In genomic region chr13:35502147-35502522, GRCm38 (mm10) we compare ENCODE assay signal across 8 mouse cellular contexts.
DNase-seq lines count a peak whose midpoint lies in the region; ATAC-seq lines count a peak whose summit lies in the region.

No protein-coding gene starts in this region.

- no peak overlapping the region for H3K9ac ChIP-seq in hindbrain, embryonic 15.5 days
- no peak overlapping the region for H3K9ac ChIP-seq in limb, embryonic 12.5 days (replicated peaks)

- peaks cover 29% of the 10 kb centered on the region for H3K4me1 ChIP-seq in hindbrain, embryonic 15.5 days (replicated peaks)
- peaks cover 30% of the 10 kb centered on the region for H3K4me1 ChIP-seq in limb, embryonic 12.5 days (replicated peaks)

- peak overlapping the region; percentile 27; the same call in 1 of the 2 replicates for H3K4me2 ChIP-seq in hindbrain, embryonic 15.5 days
- H3K4me2 ChIP-seq in limb, embryonic 12.5 days, result no peak overlapping the region

- 50% methylated on average over 5 of the region's 5 CpGs for WGBS in hindbrain, embryonic 15.5 days
- 22% methylated on average over 5 of the region's 5 CpGs for WGBS in limb, embryonic 12.5 days

- no peak overlapping the region for H3K4me3 ChIP-seq in hindbrain, embryonic 15.5 days
- no peak overlapping the region for H3K4me3 ChIP-seq in limb, embryonic 12.5 days (replicated peaks)

- peak overlapping the region; percentile 15; the same call in 1 of the 2 replicates for H3K27ac ChIP-seq in hindbrain, embryonic 15.5 days (replicated peaks)
- peak overlapping the region; percentile 32; the same call in 1 of the 2 replicates for H3K27ac ChIP-seq in limb, embryonic 12.5 days

- H3K9me3 ChIP-seq in hindbrain, embryonic 15.5 days, result no peaks in the 10 kb centered on the region
- H3K9me3 ChIP-seq in limb, embryonic 12.5 days, result no peaks in the 10 kb centered on the region

- H3K36me3 ChIP-seq in hindbrain, embryonic 15.5 days, result no peaks in the 10 kb centered on the region
- H3K36me3 ChIP-seq in limb, embryonic 12.5 days, result no peaks in the 10 kb centered on the region

- peak; percentile 6 for DNase-seq in embryo, embryonic 10.5 days (ENCODE audit: low spot score)
- no peak for DNase-seq in embryo, embryonic 9.5 days (ENCODE audit: extremely low spot score)
- DNase-seq in right cerebral cortex, adult 18-20 months, result peak; percentile 42
- no peak for DNase-seq in right cerebral cortex, postnatal 14 days
- DNase-seq in spleen, postnatal 36 days (ENCODE audit: low spot score in 2 of 2), result no peak
- DNase-seq in lung, postnatal 10 days, result no peak

- H3K27me3 ChIP-seq in hindbrain, embryonic 15.5 days, result no peaks in the 10 kb centered on the region
- H3K27me3 ChIP-seq in limb, embryonic 12.5 days, result no peaks in the 10 kb centered on the region

- peak; percentile 62; the same call in 1 of the 2 replicates for ATAC-seq in hindbrain, embryonic 15.5 days (ENCODE audit: low FRiP score, low read depth)
- no peak for ATAC-seq in limb, embryonic 12.5 days (ENCODE audit: insufficient number of reproducible peaks, insufficient read depth, low FRiP score, low TSS enrichment, low read depth)

Comparison
In these comparisons a context has a peak if more than half of its experiments do, and no peak if none do; other contexts are left out.
1. DNase-seq: peak in embryo, embryonic 10.5 days (single experiment) and right cerebral cortex, adult 18-20 months (single experiment); none in embryo, embryonic 9.5 days (single experiment), right cerebral cortex, postnatal 14 days (single experiment), spleen, postnatal 36 days (0 of 2) and lung, postnatal 10 days (single experiment).